Mouse (Mus musculus): Measurements from ENCODE around the gene Ube2g2.

DNA sequence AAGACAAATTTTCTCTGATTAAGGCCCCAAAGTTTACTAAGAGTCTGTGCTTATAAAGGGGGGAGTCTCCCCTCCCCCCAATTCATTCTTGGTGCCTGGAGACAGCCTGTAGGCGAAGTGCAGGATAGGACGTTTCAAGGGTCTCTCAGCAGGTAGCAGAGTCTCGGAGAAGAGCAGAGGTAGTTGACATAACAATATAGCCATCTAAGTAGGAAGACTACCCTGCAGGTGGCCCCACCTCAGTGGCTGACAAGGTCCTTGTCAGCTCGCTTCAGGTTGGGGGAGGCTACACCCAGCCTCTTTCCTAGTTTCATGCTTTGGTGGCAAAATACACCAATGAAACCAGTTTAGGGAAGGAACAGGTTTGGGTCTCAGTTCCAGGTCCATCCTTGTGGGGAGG lies 19.1 kb upstream of the Ube2g2 start:
- TF ChIP-seq CTCF (IDR thresholded peaks at IDR 0.05; ENCODE audit: low read depth) (no peak), EP300 (IDR thresholded peaks at IDR 0.05; ENCODE audit: low read depth) (no peak)
